Mouse (Mus musculus): ENCODE measurements around the gene Zfp821. TPM values are rescaled to one million over a fixed set of nuclear protein-coding genes. Genes with fewer than 3 reads are reported as not detected.

Zfp821 gene
- 18.7 and 23.1 TPM in 2 replicates for total RNA-seq (2023)

GRCm38 (mm10) chr8:109705320-109706075, at the start of gene Zfp821:
TSS of gene Zfp821 (plus strand) at chr8:109705546.

GRCm38 (mm10) chr8:109693146-109693900, 12.0 kb upstream of the Zfp821 start, which contains the start of gene Ist1:
TSS of gene Ist1 (minus strand) at chr8:109693260.

DNA sequence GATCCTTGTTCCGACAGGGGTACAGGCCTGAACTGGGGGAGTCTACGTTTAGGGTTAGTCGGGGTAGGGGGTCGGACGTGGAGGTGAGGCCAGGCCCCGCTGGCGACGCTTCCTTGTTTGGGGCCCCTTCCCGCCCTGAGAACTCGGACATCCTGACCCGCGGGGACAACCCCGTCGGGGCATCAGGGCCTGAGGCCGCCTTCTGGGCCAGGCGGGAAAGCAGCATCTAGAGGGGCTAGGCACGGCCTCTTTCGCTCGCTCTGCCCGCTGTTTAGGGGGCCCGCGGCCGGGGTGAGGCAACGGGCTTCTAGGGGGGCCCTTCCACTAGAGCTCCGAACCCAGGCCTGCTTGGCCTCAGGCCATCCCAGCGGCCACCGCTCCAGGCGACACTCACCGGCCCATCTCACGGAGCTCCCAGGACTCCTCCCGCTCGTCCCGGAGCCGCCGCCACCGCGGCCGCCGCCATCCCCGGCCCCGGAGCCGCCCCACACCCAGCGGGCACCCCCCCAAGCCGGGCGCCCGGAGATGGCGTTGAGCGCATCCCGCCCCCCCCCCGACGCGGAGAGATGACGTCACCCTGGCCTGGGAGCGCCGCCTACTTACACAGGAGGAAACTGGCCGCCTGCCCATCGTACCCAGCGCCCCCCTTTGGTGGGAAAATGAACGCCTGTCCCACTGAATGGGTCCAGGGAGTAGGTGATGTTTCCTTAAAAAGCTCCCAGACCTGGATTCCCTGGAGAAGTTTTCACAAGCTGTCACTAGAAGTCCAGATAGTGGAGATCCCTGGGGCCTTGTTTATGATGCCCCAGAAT, 32.1 kb downstream of the Zfp821 start, which contains the start of gene Atxn1l:
Gene Atxn1l, minus strand, starts transcription at position 503 of the 812 bp plus-strand sequence.

Other genes with a start within 250 kb of the Zfp821 start
- gene Pmfbp1, start 211.5 kb upstream of the Zfp821 start, total RNA-seq (2023): not detected in 2 replicates
- 110 and 138 TPM in 2 replicates for gene Dhx38, start 139.7 kb upstream of the Zfp821 start, total RNA-seq (2023)
- 10.1 and 12.8 TPM in 2 replicates for gene Txnl4b, start 139.7 kb upstream of the Zfp821 start, total RNA-seq (2023)
- 1,024 and 1,082 TPM in 2 replicates for gene Hp, start 126.4 kb upstream of the Zfp821 start, total RNA-seq (2023)
- 6.1 and 15.4 TPM in 2 replicates for gene Dhodh, start 96.9 kb upstream of the Zfp821 start, total RNA-seq (2023)
- gene Pkd1l3, start 91.0 kb upstream of the Zfp821 start, total RNA-seq (2023): 0.47 TPM in 1 of 2 replicates, not detected in the other
- 120 and 159 TPM in 2 replicates for gene Ist1, start 12.3 kb upstream of the Zfp821 start, total RNA-seq (2023)
- gene Atxn1l, start 32.2 kb downstream of the Zfp821 start, total RNA-seq (2023): 34.0 and 40.5 TPM in 2 replicates
- gene Ap1g1, start 73.0 kb downstream of the Zfp821 start, total RNA-seq (2023): 63.3 and 81.9 TPM in 2 replicates
- 2.2 and 5.5 TPM in 2 replicates for gene Phlpp2, start 163.0 kb downstream of the Zfp821 start, total RNA-seq (2023)